Mouse (Mus musculus) neural tube, embryonic 13.5 days (tissue): Measurements from ENCODE around the gene Mrgprh. TPM values are rescaled to one million over a fixed set of nuclear protein-coding genes. Genes with fewer than 3 reads are reported as not detected.

Experiments
- ATAC-seq: fragments of 200-750 bp; cut with Nextera tagmentation; 2 replicates; pipeline ENCODE4 v1.8.0; 2017; ENCODE audit warnings: low read depth, mild to moderate bottlenecking, moderate TSS enrichment, moderate library complexity
- H3K27ac ChIP-seq: fragments of 300-500 bp; sonication (generic); replicated peaks from 2 replicates; pipeline ENCODE4 v1.5.1; 2015; ENCODE audit warnings: moderate library complexity, mild to moderate bottlenecking, inconsistent platforms
- H3K27me3 ChIP-seq: fragments of 300-500 bp; sonication (generic); 2 replicates; pipeline ENCODE4 v1.6.1; 2015; ENCODE audit warnings: mild to moderate bottlenecking, inconsistent platforms
- H3K36me3 ChIP-seq: fragments of 300-500 bp; sonication (generic); 2 replicates; pipeline ENCODE4 v1.6.1; 2015; ENCODE audit warnings: mild to moderate bottlenecking, inconsistent platforms
- H3K4me1 ChIP-seq: fragments of 300-500 bp; sonication (generic); replicated peaks from 2 replicates; pipeline ENCODE4 v1.6.1; 2015; ENCODE audit warnings: inconsistent platforms
- H3K4me2 ChIP-seq: fragments of 300-500 bp; sonication (generic); 2 replicates; pipeline ENCODE4 v1.6.1; 2015; ENCODE audit warnings: inconsistent platforms, mild to moderate bottlenecking, moderate library complexity
- H3K4me3 ChIP-seq: fragments of 300-500 bp; sonication (generic); 2 replicates; pipeline ENCODE4 v1.5.1; 2015; ENCODE audit warnings: mild to moderate bottlenecking, inconsistent platforms
- H3K9ac ChIP-seq: fragments of 300-500 bp; sonication (generic); 2 replicates; pipeline ENCODE4 v1.6.1; 2015; ENCODE audit warnings: moderate library complexity, mild to moderate bottlenecking, inconsistent platforms
- H3K9me3 ChIP-seq: fragments of 300-500 bp; sonication (generic); 2 replicates; pipeline ENCODE4 v1.6.1; 2016; ENCODE audit warnings: inconsistent platforms
- WGBS: fragments of 180-500 bp; shearing (Covaris S2); methylation state at CpG from one replicate; pipeline ENCODE4 v1.1.7; 2015; 5-methylcytosine and 5-hydroxymethylcytosine counted together
- polyA plus RNA-seq: library from polyadenylated mRNA; unstranded; fragments of >200 nt; fragmentation: Nextera tagmentation; extraction: Ambion mirVana; gene quantifications from 2 replicates; pipeline ENCODE4 v1.2.1, GENCODE M21; 2015

Mrgprh gene
- not detected in 2 replicates for polyA plus RNA-seq

GRCm38 (mm10) chr17:12875734-12876133, at the start of gene Mrgprh:
Gene Mrgprh, plus strand, starts transcription at chr17:12876034.
- Histone ChIP-seq H3K4me1 (peaks cover 14% of the 10 kb centered on the region; the same call in 1 of the 2 replicates), H3K36me3 (no peaks in the 10 kb centered on the region), H3K4me3 (no peak within 1 kb of the TSS), H3K27me3 (no peaks in the 10 kb centered on the region; the same call in 1 of the 2 replicates), H3K27ac (no peak within 1 kb of the TSS), H3K9me3 (no peaks in the 10 kb centered on the region), H3K4me2 (no peak within 1 kb of the TSS), H3K9ac (no peak within 1 kb of the TSS)
- no peak for ATAC-seq
- 78% methylated on average over 5 of the region's 5 CpGs for WGBS

GRCm38 (mm10) chr17:12830351-12830750, 45.5 kb upstream of the Mrgprh start:
- no peak overlapping the region for H3K27ac ChIP-seq
- WGBS, result 85% methylated on average over 5 of the region's 5 CpGs

GRCm38 (mm10) chr17:12832231-12832630, 43.6 kb upstream of the Mrgprh start:
- Histone ChIP-seq H3K27ac (no peak overlapping the region), H3K9ac (no peak overlapping the region), H3K4me2 (no peak overlapping the region), H3K27me3 (no peaks in the 10 kb centered on the region), H3K4me1 (no peaks in the 10 kb centered on the region), H3K36me3 (no peaks in the 10 kb centered on the region), H3K4me3 (no peak overlapping the region), H3K9me3 (0 out of 2 replicates have a peak, but pooled peaks cover under 1% of the 10 kb centered on the region)
- 95% methylated on average over 3 of the region's 3 CpGs for WGBS
- no peak for ATAC-seq

More at GRCm38 (mm10) chr17:12830351-12830750, 45.5 kb upstream of the Mrgprh start:
- Histone ChIP-seq H3K4me3 (no peak overlapping the region), H3K9me3 (0 out of 2 replicates have a peak, but pooled peaks cover 6% of the 10 kb centered on the region), H3K9ac (no peak overlapping the region), H3K27me3 (no peaks in the 10 kb centered on the region), H3K4me2 (no peak overlapping the region), H3K4me1 (no peaks in the 10 kb centered on the region), H3K36me3 (no peaks in the 10 kb centered on the region)
- no peak for ATAC-seq

GRCm38 (mm10) chr17:12832657-12833056, 43.2 kb upstream of the Mrgprh start:
- Histone ChIP-seq H3K4me3 (no peak overlapping the region), H3K9ac (no peak overlapping the region), H3K36me3 (no peaks in the 10 kb centered on the region), H3K27me3 (no peaks in the 10 kb centered on the region), H3K9me3 (no peaks in the 10 kb centered on the region), H3K4me2 (no peak overlapping the region), H3K27ac (no peak overlapping the region), H3K4me1 (no peaks in the 10 kb centered on the region)
- ATAC-seq, result no peak
- 92% methylated on average over 4 of the region's 4 CpGs for WGBS

- no peak overlapping the region for H3K4me2 ChIP-seq
- H3K4me1 ChIP-seq, result no peaks in the 10 kb centered on the region
- H3K4me3 ChIP-seq, result no peak overlapping the region
- no peak overlapping the region for H3K27ac ChIP-seq
- no peak overlapping the region for H3K9ac ChIP-seq
- ATAC-seq, result no peak
- no peaks in the 10 kb centered on the region for H3K36me3 ChIP-seq
- no peaks in the 10 kb centered on the region for H3K27me3 ChIP-seq
- WGBS, result 74% methylated on average over 3 of the region's 3 CpGs
- H3K9me3 ChIP-seq, result no peaks in the 10 kb centered on the region
Observed at GRCm38 (mm10) chr17:12834317-12834716, 41.5 kb upstream of the Mrgprh start.

GRCm38 (mm10) chr17:12834826-12835225, 41.0 kb upstream of the Mrgprh start:
- no peaks in the 10 kb centered on the region for H3K36me3 ChIP-seq
- 71% methylated on average over 3 of the region's 3 CpGs for WGBS
- no peaks in the 10 kb centered on the region for H3K9me3 ChIP-seq
- 0 out of 2 replicates have a peak, but pooled peaks cover 4% of the 10 kb centered on the region for H3K4me1 ChIP-seq
- H3K9ac ChIP-seq, result no peak overlapping the region
- H3K27ac ChIP-seq, result no peak overlapping the region
- no peak overlapping the region for H3K4me3 ChIP-seq
- H3K4me2 ChIP-seq, result no peak overlapping the region
- ATAC-seq, result no peak
- H3K27me3 ChIP-seq, result no peaks in the 10 kb centered on the region

GRCm38 (mm10) chr17:12835738-12836137, 40.1 kb upstream of the Mrgprh start:
- Histone ChIP-seq H3K36me3 (no peaks in the 10 kb centered on the region), H3K9me3 (no peaks in the 10 kb centered on the region), H3K27ac (no peak overlapping the region), H3K4me2 (no peak overlapping the region), H3K4me1 (0 out of 2 replicates have a peak, but pooled peaks cover 6% of the 10 kb centered on the region), H3K4me3 (no peak overlapping the region), H3K9ac (no peak overlapping the region), H3K27me3 (no peaks in the 10 kb centered on the region)
- WGBS, result 89% methylated on average over 5 of the region's 5 CpGs
- ATAC-seq, result no peak

- H3K9ac ChIP-seq, result no peak overlapping the region
- H3K27ac ChIP-seq, result no peak overlapping the region; the same call in 1 of the 2 replicates
- H3K27me3 ChIP-seq, result no peaks in the 10 kb centered on the region
- no peak for ATAC-seq
- 67% methylated on average over 10 of the region's 10 CpGs for WGBS
- H3K4me2 ChIP-seq, result no peak overlapping the region
- H3K4me1 ChIP-seq, result 0 out of 2 replicates have a peak, but pooled peaks cover 6% of the 10 kb centered on the region
- no peaks in the 10 kb centered on the region for H3K9me3 ChIP-seq
- no peaks in the 10 kb centered on the region for H3K36me3 ChIP-seq
- no peak overlapping the region for H3K4me3 ChIP-seq
Observed at GRCm38 (mm10) chr17:12839475-12840267, 36.2 kb upstream of the Mrgprh start.

GRCm38 (mm10) chr17:12843826-12844225, 32.0 kb upstream of the Mrgprh start:
- Histone ChIP-seq H3K9ac (no peak overlapping the region), H3K36me3 (no peaks in the 10 kb centered on the region), H3K4me2 (no peak overlapping the region), H3K9me3 (no peaks in the 10 kb centered on the region), H3K27ac (no peak overlapping the region), H3K27me3 (no peaks in the 10 kb centered on the region), H3K4me3 (no peak overlapping the region), H3K4me1 (0 out of 2 replicates have a peak, but pooled peaks cover 6% of the 10 kb centered on the region)
- no peak for ATAC-seq
- WGBS, result 81% methylated on average over 6 of the region's 6 CpGs

- H3K27ac ChIP-seq, result no peak overlapping the region
- no peak overlapping the region for H3K9ac ChIP-seq
- no peak for ATAC-seq
- no peaks in the 10 kb centered on the region for H3K36me3 ChIP-seq
- no peaks in the 10 kb centered on the region for H3K27me3 ChIP-seq
- no peak overlapping the region for H3K4me3 ChIP-seq
- H3K4me1 ChIP-seq, result 0 out of 2 replicates have a peak, but pooled peaks cover 4% of the 10 kb centered on the region
- WGBS, result 88% methylated on average over 4 of the region's 4 CpGs
- no peaks in the 10 kb centered on the region for H3K9me3 ChIP-seq
- no peak overlapping the region for H3K4me2 ChIP-seq
Observed at GRCm38 (mm10) chr17:12844540-12844939, 31.3 kb upstream of the Mrgprh start.

- no peak overlapping the region for H3K27ac ChIP-seq
- no peak overlapping the region for H3K4me3 ChIP-seq
- H3K4me1 ChIP-seq, result no peaks in the 10 kb centered on the region
- no peaks in the 10 kb centered on the region for H3K9me3 ChIP-seq
- no peaks in the 10 kb centered on the region for H3K27me3 ChIP-seq
- 57% methylated on average over 5 of the region's 5 CpGs for WGBS
- H3K4me2 ChIP-seq, result no peak overlapping the region
- no peaks in the 10 kb centered on the region for H3K36me3 ChIP-seq
- no peak overlapping the region for H3K9ac ChIP-seq
- no peak for ATAC-seq
Observed at GRCm38 (mm10) chr17:12845862-12846261, 30.0 kb upstream of the Mrgprh start.

GRCm38 (mm10) chr17:12846474-12846873, 29.4 kb upstream of the Mrgprh start:
- ATAC-seq, result no peak
- Histone ChIP-seq H3K4me2 (no peak overlapping the region), H3K4me1 (no peaks in the 10 kb centered on the region), H3K4me3 (no peak overlapping the region), H3K36me3 (no peaks in the 10 kb centered on the region), H3K9me3 (no peaks in the 10 kb centered on the region), H3K9ac (no peak overlapping the region), H3K27ac (no peak overlapping the region), H3K27me3 (no peaks in the 10 kb centered on the region)
- WGBS, result 85% methylated on average over 5 of the region's 5 CpGs
